Mouse (Mus musculus) lung, adult 2 months (tissue): ENCODE measurements around the gene Ddx54. TPM values are rescaled to one million over a fixed set of nuclear protein-coding genes. Genes with fewer than 3 reads are reported as not detected.

Experiments
- DNase-seq: peaks from one replicate; pipeline ENCODE4 v3.0.0; 2022
- H3K4me1 ChIP-seq: fragments of 200-500 bp; 2 replicates; pipeline ENCODE4 v1.6.1; 2011; ENCODE audit warnings: low read length; ENCODE audit not compliant: control insufficient read depth, insufficient read depth
- H3K4me3 ChIP-seq: fragments of 200-500 bp; replicated peaks from 2 replicates; pipeline ENCODE3; 2011; ENCODE audit warnings: low read depth, mild to moderate bottlenecking, control low read depth, low read length; ENCODE audit errors: extremely low read depth
- CTCF ChIP-seq: fragments of 200-500 bp; IDR thresholded peaks from 2 replicates; pipeline ENCODE4 v1.5.1; 2011; ENCODE audit warnings: mild to moderate bottlenecking, low read length, control low read depth; ENCODE audit not compliant: insufficient read depth
- POLR2A ChIP-seq: fragments of 200-500 bp; IDR thresholded peaks from 2 replicates; pipeline ENCODE4 v1.6.1; 2011; ENCODE audit warnings: low read depth, mild to moderate bottlenecking, control low read depth, low read length, borderline replicate concordance; ENCODE audit errors: extremely low read depth
- WGBS: fragments of 180-500 bp; shearing (Covaris S2); methylation state at CpG from one replicate; pipeline ENCODE4 v1.1.7; 2018; 5-methylcytosine and 5-hydroxymethylcytosine counted together
- polyA plus RNA-seq: library from polyadenylated mRNA; depleted of rRNA; stranded (reverse); fragments of >200 nt; gene quantifications from 2 replicates; pipeline ENCODE4 v1.2.3, GENCODE M21; 2012

Gene Ddx54
- polyA plus RNA-seq, 1 experiment = 39.2 TPM

DNA sequence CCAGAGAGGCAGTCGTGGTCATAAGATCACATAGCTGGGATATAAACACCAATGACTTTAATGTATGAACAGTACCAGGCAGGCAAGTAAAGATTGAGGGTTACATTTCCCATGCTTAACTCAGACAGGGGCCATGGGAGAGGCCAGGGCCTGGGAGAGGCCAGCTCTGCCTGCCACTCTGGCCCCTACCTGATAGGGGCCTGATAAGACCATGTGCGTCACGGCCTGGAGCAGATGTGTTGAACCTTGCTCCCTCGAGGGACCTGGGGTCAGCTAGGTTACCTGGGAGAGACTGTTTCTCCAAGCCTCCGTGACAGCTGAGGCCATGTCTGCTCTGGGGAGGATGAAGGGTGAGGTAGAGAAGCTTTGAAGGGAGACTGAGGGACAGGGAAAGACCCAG lies 38.7 kb downstream of the Ddx54 start:
- WGBS = 54% methylated on average over 5 of the region's 5 CpGs
- Histone ChIP-seq H3K4me3 (no peak overlapping the region), H3K4me1 (peaks cover 2% of the 10 kb centered on the region; the same call in 1 of the 2 replicates)
- DNase-seq = no peak
- TF ChIP-seq POLR2A (no peak), CTCF (no peak)

GRCm38 (mm10) chr5:120652915-120653701 lies 40.6 kb downstream of the Ddx54 start:
- peaks cover 2% of the 10 kb centered on the region; the same call in 1 of the 2 replicates for H3K4me1 ChIP-seq
- TF ChIP-seq CTCF (no peak), POLR2A (no peak)
- H3K4me3 ChIP-seq = no peak overlapping the region
- WGBS = 76% methylated on average over 28 of the region's 28 CpGs
- no peak for DNase-seq

DNA sequence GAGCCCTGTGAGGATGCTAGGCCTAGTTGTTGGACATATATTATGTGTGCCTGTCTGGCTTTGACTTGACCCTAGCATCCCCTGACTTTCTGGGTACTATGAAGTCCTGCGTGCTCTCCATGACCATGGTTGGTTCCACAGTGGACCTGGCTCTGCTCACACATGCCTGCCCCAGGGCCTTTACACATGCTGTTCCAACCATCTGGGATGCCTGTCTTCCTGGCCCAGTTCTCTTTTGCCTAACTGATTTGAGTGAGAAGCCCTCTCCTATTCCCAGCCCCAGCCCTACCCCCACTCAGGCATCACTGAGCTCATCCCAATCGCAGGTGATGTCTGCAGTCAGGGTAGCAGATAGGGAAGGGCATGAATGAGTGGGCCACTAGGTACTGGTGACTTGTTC lies 41.3 kb downstream of the Ddx54 start:
- peaks cover 2% of the 10 kb centered on the region; the same call in 1 of the 2 replicates for H3K4me1 ChIP-seq
- no peak for DNase-seq
- 89% methylated on average over 2 of the region's 2 CpGs for WGBS
- TF ChIP-seq CTCF (no peak), POLR2A (no peak)
- no peak overlapping the region for H3K4me3 ChIP-seq

DNA sequence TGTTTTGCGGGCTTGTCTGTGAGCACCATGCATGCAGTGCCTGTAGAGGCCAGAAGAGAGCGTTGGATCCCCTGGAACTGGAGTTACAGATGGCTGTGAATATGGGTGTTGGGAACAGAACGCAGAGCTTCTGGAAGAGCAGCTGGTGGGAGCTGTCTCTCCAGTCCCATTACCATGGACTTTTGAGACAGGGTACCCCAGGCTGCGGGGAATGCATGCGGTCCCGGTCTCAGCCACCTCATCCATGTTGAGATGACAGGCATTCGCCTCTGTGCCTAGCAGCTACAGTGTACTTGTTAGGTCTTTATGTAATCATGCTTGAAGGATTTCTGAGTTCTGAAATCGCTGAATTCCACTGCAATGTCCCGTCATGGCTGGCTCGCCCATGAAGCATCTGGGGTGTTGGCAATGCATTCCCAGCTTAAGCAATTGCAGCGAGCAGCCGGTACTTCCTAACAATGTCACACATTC lies 43.8 kb downstream of the Ddx54 start:
- WGBS = 67% methylated on average over 12 of the region's 12 CpGs
- H3K4me1 ChIP-seq = no peaks in the 10 kb centered on the region

GRCm38 (mm10) chr5:120660816-120661215 lies 48.3 kb downstream of the Ddx54 start:
- Histone ChIP-seq H3K4me3 (no peak overlapping the region), H3K4me1 (no peaks in the 10 kb centered on the region)
- WGBS = 49% methylated on average over 5 of the region's 5 CpGs
- no peak for TF ChIP-seq POLR2A
- TF ChIP-seq CTCF = no peak
- no peak for DNase-seq

More for the DNA sequence above, 43.8 kb downstream of the Ddx54 start:
- H3K4me3 ChIP-seq = no peak overlapping the region
- no peak for TF ChIP-seq CTCF
- no peak for DNase-seq

DNA sequence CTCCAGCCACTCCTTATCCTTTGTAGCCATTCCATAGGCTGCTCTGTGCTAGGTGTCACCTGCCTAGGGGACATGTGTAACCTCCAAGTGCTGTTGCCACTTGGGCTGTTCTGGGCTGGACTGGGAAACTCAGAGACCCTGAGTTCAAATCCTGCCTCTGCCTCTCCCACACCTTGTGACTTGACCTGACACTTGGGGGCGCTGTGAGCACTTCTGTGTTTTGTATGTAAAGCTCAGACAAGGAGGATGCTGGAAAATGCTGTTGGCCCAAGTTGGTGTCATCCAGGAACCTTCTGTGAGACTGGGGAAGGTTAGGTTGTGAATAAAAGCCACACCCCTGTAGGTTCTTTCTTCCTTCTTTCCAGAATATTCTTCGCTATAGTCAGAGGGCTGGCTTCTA lies 52.3 kb downstream of the Ddx54 start:
- no peak for TF ChIP-seq CTCF
- no peak for TF ChIP-seq POLR2A
- WGBS = 46% methylated on average over 2 of the region's 2 CpGs
- no peak for DNase-seq
- no peaks in the 10 kb centered on the region for H3K4me1 ChIP-seq
- H3K4me3 ChIP-seq = no peak overlapping the region

DNA sequence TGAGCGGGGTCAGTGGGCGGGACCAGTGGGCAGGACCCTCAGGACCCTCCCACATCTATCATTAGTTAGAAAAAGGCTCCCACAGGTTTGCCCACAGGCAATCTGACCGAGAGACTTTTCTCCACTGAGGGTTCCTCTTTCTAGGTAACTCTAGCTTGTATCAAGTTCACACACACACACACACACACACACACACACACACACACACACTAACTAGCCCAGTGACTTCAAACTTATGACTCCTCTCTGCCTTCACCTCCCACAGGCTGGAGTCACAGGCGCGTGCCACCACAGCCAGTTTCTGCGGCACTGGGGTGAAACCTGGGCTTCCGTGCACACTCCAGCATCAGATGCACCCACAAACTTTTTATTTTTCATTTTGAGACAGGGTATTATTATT lies 56.2 kb downstream of the Ddx54 start:
- DNase-seq = no peak
- 69% methylated on average over 7 of the region's 7 CpGs for WGBS
- Histone ChIP-seq H3K4me3 (no peak overlapping the region), H3K4me1 (no peaks in the 10 kb centered on the region)
- TF ChIP-seq CTCF (no peak), POLR2A (no peak)

DNA sequence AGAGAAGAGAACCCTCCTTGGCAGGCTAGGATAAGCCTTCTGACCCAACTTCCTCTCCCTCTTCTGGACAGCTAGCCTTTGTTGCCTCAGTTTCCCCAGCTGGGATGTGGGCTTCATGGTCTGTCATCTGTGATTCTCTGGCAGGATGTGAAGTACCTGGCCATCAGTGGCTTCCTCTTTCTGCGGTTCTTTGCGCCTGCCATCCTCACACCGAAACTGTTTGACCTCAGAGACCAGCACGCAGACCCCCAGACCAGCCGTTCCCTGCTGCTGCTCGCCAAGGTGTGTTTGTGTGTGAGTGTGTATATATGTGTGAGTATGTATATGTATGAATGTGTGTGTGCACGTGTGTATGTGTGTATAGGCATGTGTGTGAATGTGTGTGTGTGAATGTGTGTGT lies 57.6 kb downstream of the Ddx54 start:
- TF ChIP-seq POLR2A (no peak), CTCF (no peak)
- DNase-seq = no peak
- 81% methylated on average over 7 of the region's 7 CpGs for WGBS
- Histone ChIP-seq H3K4me3 (no peak overlapping the region), H3K4me1 (no peaks in the 10 kb centered on the region)

GRCm38 (mm10) chr5:120671865-120672264 lies 59.3 kb downstream of the Ddx54 start:
- no peak for DNase-seq
- no peak for TF ChIP-seq CTCF
- no peak for TF ChIP-seq POLR2A
- no peaks in the 10 kb centered on the region for H3K4me1 ChIP-seq
- no peak overlapping the region for H3K4me3 ChIP-seq
- 76% methylated on average over 3 of the region's 3 CpGs for WGBS

DNA sequence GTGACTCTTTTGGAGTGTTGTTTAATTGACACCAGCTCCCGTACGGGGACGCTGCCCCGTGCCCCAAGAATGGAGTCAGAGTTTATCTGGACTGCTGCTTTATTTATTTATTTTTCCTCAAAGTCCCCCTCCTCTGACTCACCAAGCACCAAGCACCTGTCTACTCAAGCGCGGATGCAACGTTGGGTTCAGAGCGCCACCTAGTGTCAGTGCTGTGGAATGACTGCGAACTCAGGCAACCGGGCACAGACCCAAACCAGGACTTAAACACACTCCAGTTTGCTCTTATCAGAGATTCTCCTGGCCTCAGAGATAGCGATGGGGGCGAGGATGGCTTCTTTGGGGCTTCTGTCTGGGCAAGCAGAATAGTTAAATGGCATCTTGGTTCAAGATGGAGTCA lies 61.1 kb downstream of the Ddx54 start:
- peak; percentile 57 for DNase-seq
- 5% methylated on average over 12 of the region's 12 CpGs for WGBS
- Histone ChIP-seq H3K4me1 (no peaks in the 10 kb centered on the region), H3K4me3 (no peak overlapping the region)
- TF ChIP-seq CTCF = peak; percentile 97
- no peak for TF ChIP-seq POLR2A
